Mouse (Mus musculus) lung, postnatal 10 days (tissue): ENCODE data around the gene Ghsr.

Experiments
- DNase-seq: peaks from one replicate; pipeline ENCODE4 v3.0.0; 2021

Ghsr gene

DNA sequence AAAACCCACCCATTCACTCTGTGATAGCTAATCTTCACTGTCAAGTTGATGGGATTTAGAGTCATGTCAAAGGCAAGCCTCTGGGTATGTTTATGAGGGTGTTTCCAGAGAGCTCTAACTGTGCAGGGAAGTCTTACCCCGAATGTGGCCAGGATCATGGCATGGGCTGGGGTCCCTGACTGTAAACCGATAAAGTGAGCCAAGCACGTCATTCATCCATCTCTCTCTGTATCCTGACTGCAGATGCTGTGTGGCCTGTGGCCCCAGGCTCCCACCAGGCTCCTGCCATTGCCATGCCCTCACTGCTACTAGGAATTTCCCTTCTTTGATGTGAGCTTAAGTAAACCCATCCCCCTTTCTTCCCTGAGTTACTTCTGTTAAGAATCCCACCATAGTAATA is 42.4 kb downstream of the Ghsr start:
- DNase-seq, result no peak

DNA sequence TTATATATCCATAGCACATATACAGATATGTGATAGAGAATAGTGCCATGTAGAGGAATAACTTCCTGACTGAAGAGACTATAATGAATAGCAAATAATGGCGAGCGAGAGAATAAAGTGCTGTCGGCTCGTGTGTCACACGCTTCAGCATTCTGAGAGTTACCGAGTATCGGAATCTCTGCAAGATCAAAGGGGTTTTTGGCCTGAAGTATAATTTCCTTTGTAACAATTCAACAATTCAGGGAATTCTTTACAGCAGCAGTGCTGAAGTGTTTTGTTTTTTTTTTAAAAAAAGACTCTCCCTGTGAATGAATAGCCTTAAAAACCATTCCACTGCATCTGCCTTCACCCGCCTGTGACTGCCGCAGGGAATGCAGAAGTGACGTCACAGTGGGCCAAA is 45.6 kb downstream of the Ghsr start:
- no peak for DNase-seq

DNA sequence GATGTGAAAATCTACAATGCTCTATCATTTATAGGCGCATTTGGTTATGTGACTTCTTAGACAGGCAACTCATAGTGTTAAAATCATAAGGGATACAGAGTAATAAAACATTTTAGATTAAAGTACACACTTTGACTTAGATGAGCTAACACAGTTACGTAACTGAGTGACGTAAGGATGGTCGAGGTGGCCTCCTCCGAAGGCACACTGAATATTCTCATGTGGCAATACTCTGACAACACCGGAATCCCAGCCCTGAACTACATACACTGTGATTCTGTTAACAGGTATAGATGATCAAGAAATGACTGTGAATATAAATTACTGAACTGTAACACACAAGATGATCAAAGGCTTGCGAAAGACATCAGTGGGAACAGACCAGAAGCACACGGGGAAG is 47.5 kb downstream of the Ghsr start:
- DNase-seq, result no peak

DNA sequence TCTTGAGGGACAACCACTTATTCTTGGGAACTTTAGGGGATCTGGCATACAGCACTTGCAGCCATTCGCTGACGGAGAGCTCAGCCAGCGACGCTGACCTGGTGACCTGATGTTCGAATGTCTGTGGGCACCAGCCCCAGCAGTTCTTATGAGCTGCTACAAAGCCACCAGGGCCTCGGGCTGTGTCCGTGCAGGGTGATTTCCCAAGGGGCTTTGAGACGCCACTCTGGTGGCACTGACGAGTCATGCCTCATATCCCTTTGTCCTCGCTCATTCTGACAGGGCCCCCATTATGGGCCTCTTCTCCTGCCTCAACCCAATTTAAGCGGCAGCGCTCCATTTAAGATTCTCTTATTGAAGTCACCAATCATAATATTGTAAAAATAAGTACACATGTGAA is 50.8 kb downstream of the Ghsr start:
- no peak for DNase-seq

DNA sequence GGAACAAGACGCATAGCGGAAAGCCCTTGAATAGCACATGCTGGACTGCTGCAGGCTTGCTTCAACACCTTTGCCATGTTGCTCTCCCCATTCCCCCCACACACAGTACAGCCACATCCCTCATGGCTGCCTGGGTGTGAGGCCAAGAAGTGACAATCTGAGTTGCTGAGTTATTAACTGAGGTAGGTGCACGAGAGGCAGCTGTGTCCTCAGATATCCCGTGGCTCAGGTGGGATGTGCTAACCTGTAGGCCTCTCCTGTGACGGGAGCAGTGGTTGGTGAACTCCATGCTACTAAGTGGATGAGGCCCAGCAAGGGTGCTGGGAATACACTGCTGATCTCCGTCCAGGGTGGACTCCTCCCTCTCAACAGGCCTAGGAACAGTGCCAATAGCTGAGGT is 51.4 kb downstream of the Ghsr start:
- DNase-seq, result no peak

DNA sequence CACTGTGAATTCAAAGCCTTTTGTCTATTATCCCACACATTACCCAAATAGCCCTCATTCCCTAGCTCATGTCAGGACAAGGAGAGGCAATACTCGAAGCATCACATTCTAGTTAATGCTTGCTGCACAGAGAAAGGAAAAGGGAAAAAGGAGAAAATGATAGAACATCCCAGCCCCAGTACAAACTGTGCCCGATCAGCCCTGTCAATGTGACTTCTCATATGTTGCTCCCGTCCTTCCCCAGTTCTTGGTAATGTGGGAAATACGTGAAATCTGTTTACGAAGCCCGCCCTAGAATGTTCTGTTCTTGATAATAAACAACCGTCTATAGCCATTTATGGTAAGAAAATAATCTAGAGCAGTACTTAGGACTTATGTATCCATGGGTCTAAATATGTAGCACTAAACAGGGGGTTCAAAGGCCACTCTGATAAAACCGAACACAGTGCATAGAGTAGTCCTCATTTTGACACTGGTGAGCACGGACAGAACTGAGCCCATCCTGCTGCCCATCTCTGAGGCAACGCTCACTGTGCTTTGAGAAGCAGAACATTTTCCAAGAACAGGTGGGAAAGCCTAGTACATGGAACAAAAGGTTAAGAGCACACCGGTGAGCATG is 53.0 kb downstream of the Ghsr start:
- no peak for DNase-seq

DNA sequence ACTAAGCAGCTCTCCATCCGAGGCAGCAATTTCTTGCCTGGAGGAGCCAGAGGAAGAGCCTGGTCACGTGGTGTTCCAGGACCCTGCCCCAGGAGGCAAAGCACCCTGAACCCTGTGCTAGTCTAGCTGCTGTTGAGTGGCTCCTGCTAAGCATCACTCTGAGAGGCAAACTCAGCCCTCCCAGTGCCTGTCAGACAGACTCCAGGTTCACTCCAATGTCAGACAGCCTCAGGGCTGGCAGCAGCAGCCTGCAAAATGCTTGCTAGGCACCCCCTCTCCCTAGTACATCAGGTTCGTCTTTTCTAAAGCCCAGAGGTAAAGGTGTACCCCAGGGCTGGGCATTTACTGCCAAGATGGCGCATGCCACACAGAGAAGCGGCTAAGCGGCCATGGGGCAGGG is 56.3 kb downstream of the Ghsr start:
- no peak for DNase-seq
